9 mouse cellular contexts compared by ENCODE assay signal in genomic region chr11:17464875-17465274, GRCm38 (mm10).
DNase-seq lines count a peak whose midpoint lies in the region; ATAC-seq and TF ChIP-seq lines count a peak whose summit lies in the region.
"Had no signal": no experiment of that assay in that cellular context is flagged by ENCODE, and none has a peak within 500 bp of the region (broad histone marks: within the 10 kb centered on the region; RNA-seq: fewer than 3 reads in every experiment).

No protein-coding gene starts in this region.

- WGBS in forebrain, embryonic 16.5 days, result 37% methylated on average over 2 of the region's 2 CpGs
- 52% methylated on average over 2 of the region's 2 CpGs for WGBS in midbrain, embryonic 13.5 days

- H3K4me2 ChIP-seq in forebrain, embryonic 16.5 days (ENCODE audit: low read length), result no peak overlapping the region
- no peak overlapping the region for H3K4me2 ChIP-seq in midbrain, embryonic 13.5 days (replicated peaks)
- H3K4me2 ChIP-seq: stomach, embryonic 15.5 days had no signal

- TF ChIP-seq POLR2A in cortical plate, adult 2 months (IDR thresholded peaks at IDR 0.05; ENCODE audit: extremely low read depth, insufficient read depth, low read length), result no peak

- no peak overlapping the region for H3K4me3 ChIP-seq in left cerebral cortex, adult 2 months
- H3K4me3 ChIP-seq in cortical plate, adult 2 months (ENCODE audit: insufficient read depth, low read length), result no peak overlapping the region
- H3K4me3 ChIP-seq in forebrain, embryonic 16.5 days (replicated peaks; ENCODE audit: low read length), result no peak overlapping the region
- H3K4me3 ChIP-seq in midbrain, embryonic 13.5 days (replicated peaks), result no peak overlapping the region
- H3K4me3 ChIP-seq: stomach, embryonic 15.5 days had no signal

- H3K4me1 ChIP-seq in cortical plate, adult 2 months (ENCODE audit: control insufficient read depth, insufficient read depth, low read length), result no peaks in the 10 kb centered on the region
- H3K4me1 ChIP-seq in forebrain, embryonic 16.5 days (replicated peaks; ENCODE audit: control insufficient read depth, insufficient read depth, low read length), result peaks cover 9% of the 10 kb centered on the region
- H3K4me1 ChIP-seq in midbrain, embryonic 13.5 days (replicated peaks), result peaks cover 10% of the 10 kb centered on the region
- H3K4me1 ChIP-seq: stomach, embryonic 15.5 days had no signal

- no peaks in the 10 kb centered on the region for H3K36me3 ChIP-seq in forebrain, embryonic 16.5 days (ENCODE audit: control insufficient read depth, insufficient read depth)
- H3K36me3 ChIP-seq in midbrain, embryonic 13.5 days, result no peaks in the 10 kb centered on the region
- H3K36me3 ChIP-seq: stomach, embryonic 15.5 days had no signal

- H3K9me3 ChIP-seq in forebrain, embryonic 16.5 days (ENCODE audit: control insufficient read depth, low read length), result no peaks in the 10 kb centered on the region
- H3K9me3 ChIP-seq in midbrain, embryonic 13.5 days, result no peaks in the 10 kb centered on the region
- H3K9me3 ChIP-seq: stomach, embryonic 15.5 days had no signal

- intact Hi-C loops in left cerebral cortex, adult 2 months (cut with DNase I), result loop anchor here (5.0 kb wide), 3 partner anchors 183 to 1557 kb away; no protein-coding TSS in a partner anchor

- peaks cover 26% of the 10 kb centered on the region for H3K27me3 ChIP-seq in forebrain, embryonic 16.5 days (replicated peaks; ENCODE audit: control insufficient read depth, insufficient read depth, low read length)
- no peaks in the 10 kb centered on the region for H3K27me3 ChIP-seq in midbrain, embryonic 13.5 days
- H3K27me3 ChIP-seq: stomach, embryonic 15.5 days had no signal

- peak; percentile 81 for ATAC-seq in forebrain, embryonic 16.5 days
- ATAC-seq in midbrain, embryonic 13.5 days, result peak; percentile 84

- peak; percentile 52 for TF ChIP-seq CTCF in left cerebral cortex, adult 2 months (IDR thresholded peaks at IDR 0.05)
- peak; percentile 62 for TF ChIP-seq CTCF in cortical plate, adult 2 months (IDR thresholded peaks at IDR 0.05; ENCODE audit: extremely low read depth, insufficient read depth, low read length)

- no peak overlapping the region for H3K9ac ChIP-seq in forebrain, embryonic 16.5 days (replicated peaks; ENCODE audit: low read depth, low read length)
- no peak overlapping the region for H3K9ac ChIP-seq in midbrain, embryonic 13.5 days (replicated peaks)
- H3K9ac ChIP-seq: stomach, embryonic 15.5 days had no signal

- DNase-seq in left cerebral cortex, adult 2 months (ENCODE audit: extremely low spot score in 1 of 2, low spot score in 2 of 2), result no peak
- DNase-seq in left cerebral cortex, adult 11 months (ENCODE audit: low spot score), result no peak
- DNase-seq in T-cell, adult 2 months (ENCODE audit: low spot score), result no peak
- no peak for DNase-seq in gastrocnemius, postnatal 25 days
- DNase-seq in urinary bladder, adult 18-20 months (ENCODE audit: low spot score in 2 of 2), result no peak

- H3K27ac ChIP-seq in left cerebral cortex, adult 2 months, result no peak overlapping the region
- H3K27ac ChIP-seq in cortical plate, adult 2 months (ENCODE audit: insufficient read depth, low read length), result no peak overlapping the region
- no peak overlapping the region for H3K27ac ChIP-seq in forebrain, embryonic 16.5 days (ENCODE audit: low read length)
- H3K27ac ChIP-seq in midbrain, embryonic 13.5 days, result no peak overlapping the region
- H3K27ac ChIP-seq: stomach, embryonic 15.5 days had no signal
